Mouse (Mus musculus) limb, embryonic 15.5 days (tissue): ENCODE measurements around the gene Alx3. TPM values are rescaled to one million over a fixed set of nuclear protein-coding genes. Genes with fewer than 3 reads are reported as not detected.

Experiments
- polyA plus RNA-seq: library from polyadenylated mRNA; unstranded; fragments of >200 nt; fragmentation: Nextera tagmentation; extraction: Ambion mirVana; gene quantifications from 2 replicates; pipeline ENCODE4 v1.2.1, GENCODE M21; 2015

Gene Alx3
- polyA plus RNA-seq, 1 experiment from 2014 or later, result 10.4 TPM

Other genes starting within 250 kb of the Alx3 start
- 0.54 and 0.61 TPM in 2 replicates for gene Kcnc4, start 135.5 kb upstream of the Alx3 start, polyA plus RNA-seq
- gene Slc6a17, start 77.0 kb upstream of the Alx3 start, polyA plus RNA-seq, result 6.5 TPM in 2 replicates
- gene Ubl4b, start 40.0 kb upstream of the Alx3 start, polyA plus RNA-seq, result 0.16 TPM in 1 of 2 replicates, not detected in the other
- not detected in 2 replicates for gene Gm10961, start 36.3 kb downstream of the Alx3 start, polyA plus RNA-seq
- 47.5 and 55.8 TPM in 2 replicates for gene Strip1, start 36.7 kb downstream of the Alx3 start, polyA plus RNA-seq
- gene Ahcyl1, start 101.5 kb downstream of the Alx3 start, polyA plus RNA-seq, result 61.5 and 74.7 TPM in 2 replicates
- gene Csf1, start 165.4 kb downstream of the Alx3 start, polyA plus RNA-seq, result 17.0 and 20.7 TPM in 2 replicates